Mouse (Mus musculus) left cerebral cortex, postnatal 25 days (tissue): ENCODE results near the gene Vipas39. TPM values are rescaled to one million over a fixed set of nuclear protein-coding genes. Genes with fewer than 3 reads are reported as not detected.
"Not testable (repeated sequence)": the region's sequence is repeated elsewhere in the genome, so short reads cannot be mapped to it uniquely, and the experiment has no call there.

Experiments
- DNase-seq, 2 experiments: peaks; one replicate each; pipeline ENCODE4 v3.0.0; 2022; ENCODE audit warnings: low spot score in 2 of 2, mixed read lengths in 1 of 2
- intact Hi-C: fragments of 180-260 bp; cut with DNase I; formaldehyde crosslinking; loops from one replicate; pipeline ENCODE4 v1.15.1; 2025
- total RNA-seq, 2 experiments: library from RNA; stranded (reverse); gene quantifications; 2 replicates each; pipeline ENCODE4 v1.2.3; 2021

Gene Vipas39
- total RNA-seq, 2 experiments from 2014 or later, result 52.7 to 54.4 TPM

DNA sequence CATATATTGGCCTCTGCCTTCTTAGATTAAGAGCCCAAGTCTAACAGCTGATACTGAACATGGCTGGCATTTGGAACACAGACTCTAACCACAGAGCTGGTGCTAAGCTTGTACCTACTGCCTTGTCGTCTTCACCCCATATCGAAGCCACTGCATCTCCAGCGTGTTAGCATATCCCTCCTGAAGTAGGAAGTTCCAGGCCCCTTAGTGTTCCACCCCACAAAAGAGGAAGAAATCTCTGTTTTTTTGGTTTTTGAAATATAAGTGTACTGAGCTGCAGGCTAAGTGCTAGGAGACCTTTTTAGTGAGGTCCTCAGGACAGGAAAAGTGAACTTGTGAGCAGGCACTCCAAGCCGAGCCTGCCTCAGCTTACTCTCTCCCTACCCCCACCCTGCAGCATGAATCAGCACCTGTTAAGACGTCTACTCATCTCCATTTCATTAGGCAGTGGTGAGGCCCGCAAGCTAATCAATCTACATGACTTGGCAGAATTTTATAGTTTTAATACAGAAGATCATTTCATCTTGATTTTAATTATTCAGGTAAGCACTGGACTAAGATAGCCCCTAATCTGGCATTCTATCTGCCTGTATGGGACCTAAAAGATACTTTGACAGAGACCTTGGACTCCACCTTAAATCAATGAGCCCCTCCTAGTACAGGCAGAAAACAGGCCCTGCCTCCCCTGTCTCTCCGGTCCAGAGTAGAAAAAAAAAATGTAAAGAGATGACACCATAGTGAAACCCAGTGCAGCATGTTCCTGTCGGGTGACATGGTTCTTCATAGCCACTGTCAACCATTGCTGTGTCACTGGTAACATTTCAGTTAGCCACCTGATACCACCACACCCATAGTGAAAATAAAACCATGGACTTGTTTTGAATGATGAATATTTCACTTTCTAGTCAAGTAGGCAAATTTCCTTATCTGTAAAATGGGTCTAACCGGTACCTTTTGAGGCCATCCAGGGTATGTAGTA is 9.1 kb upstream of the Vipas39 start:
- DNase-seq, result no peak
- intact Hi-C loops, result no loop called here

DNA sequence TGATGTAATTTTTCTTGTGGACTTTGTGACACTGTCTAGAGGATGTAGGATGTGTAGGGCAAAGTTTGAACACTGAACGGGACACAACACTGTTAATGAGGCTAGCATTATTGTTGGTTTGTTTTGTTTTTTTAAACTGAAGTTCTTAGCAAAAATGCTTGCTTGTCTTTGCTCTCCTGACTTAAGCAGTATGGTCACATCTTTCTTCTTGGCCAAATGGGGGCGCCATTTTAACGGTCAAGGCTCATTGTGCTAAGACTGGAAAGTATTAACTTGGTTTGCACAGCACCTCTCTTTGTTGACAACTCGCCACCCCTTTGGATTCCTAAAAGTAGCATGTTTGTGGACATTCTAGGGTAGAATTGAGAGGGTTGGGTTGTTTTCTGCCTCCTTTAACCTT is 1.6 kb upstream of the Vipas39 start:
- intact Hi-C loops, result loop anchor here (2.0 to 10.0 kb wide), 2 partner anchors 63 to 177 kb away; partner anchors contain the start of genes Alkbh1 and Slirp
- peak in 1 of 2 experiments; percentile 44 for DNase-seq

- intact Hi-C loops, result loop anchor here (2.0 to 10.0 kb wide), 2 partner anchors 64 to 178 kb away; partner anchors contain the start of genes Alkbh1 and Slirp
- DNase-seq, result no peak
These were observed 959 bp upstream of the Vipas39 start for GRCm38 (mm10) chr12:87266827-87267603.

DNA sequence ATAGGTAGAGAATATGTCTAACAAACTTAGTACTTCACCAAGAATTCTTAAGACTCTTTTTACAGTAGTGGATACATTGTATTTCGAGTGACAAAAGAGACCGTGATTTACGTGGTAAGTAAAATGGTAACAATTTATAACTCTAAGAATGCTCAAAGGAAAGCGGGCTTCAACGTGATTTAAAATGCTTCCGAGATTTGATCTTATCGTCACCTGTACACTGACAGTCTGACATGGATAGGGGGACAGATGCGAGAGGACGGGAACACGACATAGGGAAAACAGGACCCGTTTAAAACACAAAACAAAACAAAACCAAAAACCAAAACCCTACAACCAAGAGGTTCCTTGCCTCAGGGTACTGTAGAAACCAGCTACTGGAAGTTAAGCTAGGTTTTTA is 612 bp downstream of the Vipas39 start:
- DNase-seq, result no peak
- intact Hi-C loops, result loop anchor here (10.0 kb wide), 1 partner anchor 179 kb away; the partner anchor contains the start of genes Alkbh1 and Slirp

- DNase-seq, result no peak
- intact Hi-C loops, result loop anchor here (10.0 kb wide), 1 partner anchor 184 kb away; the partner anchor contains the start of genes Alkbh1 and Slirp
These were observed 5.5 kb downstream of the Vipas39 start for GRCm38 (mm10) chr12:87260562-87260961.

GRCm38 (mm10) chr12:87256629-87257028 is 9.4 kb downstream of the Vipas39 start:
- DNase-seq, result no peak
- intact Hi-C loops, result no loop called here

GRCm38 (mm10) chr12:87253878-87254277 is 12.2 kb downstream of the Vipas39 start:
- peak in 1 of 2 experiments; percentile 51 for DNase-seq
- intact Hi-C loops, result no loop called here

DNA sequence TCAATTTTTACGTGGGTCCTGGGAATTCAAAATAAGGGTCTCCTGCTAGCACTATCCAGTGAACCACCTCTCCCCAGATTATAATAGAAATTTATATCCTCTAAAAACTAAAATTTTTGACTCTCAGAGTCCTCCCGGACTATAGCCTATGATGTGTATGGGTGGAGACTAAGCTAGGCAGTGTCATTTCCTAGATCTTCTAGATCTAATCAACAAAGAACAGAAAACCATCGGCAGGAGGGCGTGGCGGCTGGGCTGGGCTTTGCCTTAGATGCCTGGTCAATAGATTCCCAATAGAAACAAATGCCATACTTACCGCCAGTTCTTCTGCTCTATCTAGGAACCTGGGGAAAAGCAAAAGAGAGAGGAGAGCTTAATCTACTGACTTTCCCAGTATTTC is 15.9 kb downstream of the Vipas39 start:
- intact Hi-C loops, result no loop called here

GRCm38 (mm10) chr12:87238632-87239031 is 27.4 kb downstream of the Vipas39 start, which contains the start of gene Noxred1:
Gene Noxred1, minus strand, starts transcription at chr12:87238732.
- no peak for DNase-seq
- intact Hi-C loops, result no loop called here

More for the DNA sequence above, 15.9 kb downstream of the Vipas39 start:
- DNase-seq, result no peak

GRCm38 (mm10) chr12:87236882-87237483 is 29.1 kb downstream of the Vipas39 start:
- peak in 1 of 2 experiments; percentile 20 for DNase-seq
- intact Hi-C loops, result no loop called here

DNA sequence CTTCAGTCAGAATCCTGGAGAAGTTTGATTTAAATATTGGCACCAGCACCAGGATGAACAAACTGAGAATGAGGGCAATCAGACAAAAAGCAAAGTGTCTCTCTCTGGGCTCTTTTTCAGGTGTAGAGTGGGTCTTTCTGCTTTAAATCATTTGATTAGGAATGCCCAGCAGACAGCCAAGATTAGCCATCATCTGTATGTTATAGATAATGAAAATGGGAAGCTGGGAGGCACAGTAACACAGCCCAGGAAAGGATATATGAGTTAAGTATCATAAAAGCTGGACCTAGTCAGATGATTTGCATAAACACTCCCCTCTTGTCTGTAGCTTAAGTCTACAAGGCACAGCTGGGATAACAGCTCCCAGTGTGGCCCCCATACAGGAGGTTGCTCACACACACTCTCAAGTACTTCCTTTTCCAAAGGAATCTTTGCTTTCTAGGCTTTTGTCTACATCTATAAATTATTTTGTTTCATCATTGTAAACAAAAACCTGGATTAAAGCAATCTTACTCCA is 35.6 kb downstream of the Vipas39 start:
- intact Hi-C loops, result no loop called here

DNA sequence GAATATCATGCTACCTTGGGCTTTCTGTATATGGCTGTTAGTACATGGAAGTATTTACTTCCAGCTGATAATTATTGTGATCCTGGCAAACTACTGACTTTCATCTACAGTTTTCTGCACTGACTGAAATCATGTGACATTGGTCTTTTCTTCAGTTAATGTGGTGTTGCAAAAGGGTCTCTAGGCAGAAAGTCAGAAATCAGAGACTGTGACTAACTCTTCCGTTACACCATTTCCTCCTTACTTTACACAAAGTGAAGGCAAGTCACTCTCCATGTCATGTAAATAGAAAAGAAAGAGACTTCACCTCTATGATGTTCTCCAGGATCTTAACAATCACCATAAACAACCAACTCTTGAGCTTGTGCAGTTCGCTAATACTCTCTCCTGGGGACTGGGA is 36.4 kb downstream of the Vipas39 start:
- no peak for DNase-seq
- intact Hi-C loops, result no loop called here

More for the DNA sequence above, 35.6 kb downstream of the Vipas39 start:
- DNase-seq, result no peak

- no peak for DNase-seq
- intact Hi-C loops, result no loop called here
These were observed 39.3 kb downstream of the Vipas39 start for GRCm38 (mm10) chr12:87226801-87227200.

- intact Hi-C loops, result no loop called here
- DNase-seq, result no peak
These were observed 41.1 kb downstream of the Vipas39 start for GRCm38 (mm10) chr12:87224950-87225349.

DNA sequence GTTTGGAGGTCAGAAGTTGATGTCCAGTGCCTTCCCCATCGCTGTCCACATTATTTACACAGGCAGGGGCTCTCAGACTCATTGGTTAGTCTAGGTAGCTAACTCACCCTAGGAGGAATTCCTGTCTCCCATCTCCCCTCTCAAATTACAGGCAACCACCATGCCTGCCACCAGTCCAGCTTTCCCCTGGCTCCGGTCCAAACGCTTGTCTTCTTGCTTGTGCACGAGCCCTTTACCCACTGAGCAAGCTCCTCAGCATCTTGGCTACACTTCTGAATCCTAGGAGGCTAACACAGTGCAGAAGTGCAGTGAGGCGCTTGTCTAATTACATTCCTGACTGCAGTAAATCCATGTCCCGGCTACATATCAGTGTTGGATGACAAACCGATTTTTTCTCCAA is 46.7 kb downstream of the Vipas39 start:
- intact Hi-C loops, result no loop called here
- DNase-seq, result no peak

GRCm38 (mm10) chr12:87217596-87217995 is 48.5 kb downstream of the Vipas39 start:
- DNase-seq, result no peak
- intact Hi-C loops, result no loop called here

DNA sequence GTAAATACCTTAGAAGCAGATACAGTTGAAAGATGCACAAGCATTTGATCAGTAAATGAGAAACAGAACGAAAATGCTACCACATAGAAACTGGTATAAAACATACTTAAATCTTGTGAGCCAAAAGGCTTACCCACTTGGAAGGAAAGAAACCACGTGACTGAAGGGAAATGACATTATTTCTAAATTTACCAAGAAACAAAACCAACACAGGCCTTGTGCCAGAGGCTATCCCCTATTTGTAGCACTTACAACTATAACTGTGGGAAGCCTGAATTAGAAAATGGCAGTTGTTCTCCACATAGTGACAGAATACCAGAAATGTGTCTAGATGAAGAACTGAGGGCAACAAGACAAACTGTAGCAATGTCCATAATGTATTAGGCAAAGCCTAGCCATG is 50.0 kb downstream of the Vipas39 start:
- DNase-seq, result no peak
- intact Hi-C loops, result no loop called here

DNA sequence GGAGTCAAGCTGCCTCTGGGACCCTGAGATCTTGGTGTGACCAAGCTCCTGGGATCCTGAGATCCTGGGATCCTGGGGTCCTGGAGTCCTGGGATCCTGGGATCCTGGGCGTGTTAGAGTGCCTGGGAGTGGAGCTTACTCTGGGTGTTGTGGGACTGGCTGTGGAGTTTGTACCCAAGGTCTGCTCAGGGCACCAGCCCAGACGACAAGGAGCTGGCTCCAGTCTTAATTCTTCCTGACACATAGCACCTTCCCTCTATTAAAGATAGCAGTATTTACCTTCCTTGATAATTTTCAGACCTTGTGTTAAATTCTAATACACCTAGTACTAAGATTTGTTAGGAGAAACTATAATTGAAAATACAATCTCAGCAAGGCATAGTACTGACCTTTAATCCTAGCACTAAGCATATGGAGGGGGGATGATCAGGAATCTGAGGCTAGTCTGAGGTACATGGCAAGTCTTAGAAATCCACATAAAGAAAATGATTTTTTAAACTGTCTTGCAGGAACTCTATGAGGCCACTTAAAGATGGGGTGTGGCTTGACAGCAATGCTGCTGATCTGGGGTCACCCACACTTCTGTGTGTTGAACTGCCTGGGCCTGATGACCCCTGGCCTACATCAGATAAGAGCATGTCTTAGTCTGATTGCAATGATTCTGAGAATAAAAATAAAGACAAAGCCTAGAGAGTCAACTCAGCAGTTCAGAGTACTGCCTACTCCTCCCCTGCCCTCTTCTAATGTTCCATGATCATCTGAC is 53.0 kb downstream of the Vipas39 start:
- intact Hi-C loops, result no loop called here
- DNase-seq, result no peak

DNA sequence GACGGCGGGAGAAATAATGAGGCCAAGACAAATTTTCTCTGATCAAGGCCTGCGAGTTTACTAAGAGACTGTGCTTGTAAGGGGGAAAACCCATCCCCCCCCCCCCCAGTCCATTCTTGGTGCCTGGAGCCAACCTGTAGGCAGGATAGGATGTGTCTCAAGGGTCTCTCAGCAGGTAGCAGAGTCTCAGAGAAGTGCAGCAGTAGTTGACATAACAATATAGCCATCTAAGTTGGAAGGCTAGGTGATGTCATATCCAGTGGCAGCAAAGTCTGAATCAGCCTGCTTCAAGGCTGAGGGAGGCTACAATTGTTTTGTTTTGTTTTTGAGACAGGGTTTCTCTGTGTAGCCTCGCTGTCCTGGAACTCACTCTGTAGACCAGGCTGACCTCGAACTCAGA is 60.3 kb downstream of the Vipas39 start:
- intact Hi-C loops, result not testable (repeated sequence)

More for the DNA sequence above, 60.3 kb downstream of the Vipas39 start:
- DNase-seq, result not testable (repeated sequence)
